Mouse (Mus musculus): ENCODE data around the gene Arpc2.
A peak's percentile ranks its signal among the peaks of the same experiment; 100 is the strongest.

Arpc2 gene

DNA sequence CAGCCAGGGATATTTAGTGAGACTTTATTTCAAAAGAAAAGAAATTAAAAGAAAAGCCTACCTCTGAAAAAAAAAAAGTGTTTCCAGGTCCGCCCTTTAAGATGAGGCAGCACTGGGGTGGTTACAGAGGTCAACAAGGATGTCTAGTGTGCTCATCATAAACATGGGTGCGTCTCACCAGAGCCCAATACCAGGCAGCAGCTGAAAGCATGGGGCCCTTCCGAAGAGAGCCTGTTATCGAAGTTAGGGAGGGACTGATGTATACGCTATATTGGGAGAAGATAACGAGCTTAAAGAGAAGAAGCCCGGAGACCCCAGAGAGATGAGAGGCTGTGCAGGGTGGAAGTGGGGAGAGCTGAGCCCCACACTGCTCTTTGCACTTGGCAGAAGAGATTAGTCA is 3.3 kb downstream of the Arpc2 start:
- DNase-seq (ENCODE audit: low spot score in 2 of 2) = no peak

DNA sequence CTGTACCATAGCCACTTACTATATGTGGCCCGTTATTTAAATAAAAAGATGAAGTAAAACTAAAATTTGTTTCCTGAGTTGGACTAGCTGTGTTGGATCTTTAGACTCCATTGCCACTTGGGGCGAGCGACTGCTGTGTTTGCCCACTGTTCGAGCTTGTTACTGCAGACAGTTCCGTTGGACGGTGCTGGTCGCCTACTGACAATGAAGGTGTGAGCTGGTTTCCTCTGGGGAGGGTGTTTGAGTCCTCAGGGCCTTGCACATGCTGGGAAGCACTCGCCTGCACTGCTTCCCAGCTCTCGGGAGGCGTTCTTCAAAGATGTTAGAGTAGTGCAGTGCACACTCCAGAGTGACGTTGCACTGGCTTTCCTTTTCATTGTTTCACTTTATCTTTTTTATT is 3.7 kb downstream of the Arpc2 start:
- DNase-seq (ENCODE audit: low spot score in 2 of 2) = no peak

- peak; percentile 54 to 58 for DNase-seq (ENCODE audit: low spot score in 2 of 2)
Measured at GRCm38 (mm10) chr1:74240311-74240710, 4.4 kb downstream of the Arpc2 start.

- no peak for DNase-seq (ENCODE audit: low spot score in 2 of 2)
Measured at GRCm38 (mm10) chr1:74240832-74241231, 4.9 kb downstream of the Arpc2 start.

DNA sequence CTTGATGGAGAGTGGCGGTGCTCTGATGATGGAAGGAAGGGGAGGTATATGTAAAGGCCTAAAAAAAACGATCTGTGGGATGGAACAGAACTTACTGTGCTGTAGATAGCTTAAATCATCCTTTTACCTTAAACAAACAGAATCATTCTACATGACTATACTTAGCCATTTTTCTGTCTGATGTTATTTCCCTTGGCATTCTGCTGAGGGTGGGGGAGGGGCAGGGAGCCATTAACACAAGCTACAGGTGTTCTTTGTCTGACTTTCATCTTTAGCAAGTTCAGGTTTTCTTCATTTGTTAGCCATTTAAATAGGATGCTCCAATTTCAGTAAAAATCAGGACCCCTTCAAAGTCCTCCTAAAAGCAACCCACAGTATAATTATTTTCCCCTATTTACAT is 9.6 kb downstream of the Arpc2 start:
- DNase-seq (ENCODE audit: low spot score in 2 of 2) = no peak

- DNase-seq (ENCODE audit: low spot score in 2 of 2) = no peak
Measured at GRCm38 (mm10) chr1:74248799-74249198, 12.9 kb downstream of the Arpc2 start.

DNA sequence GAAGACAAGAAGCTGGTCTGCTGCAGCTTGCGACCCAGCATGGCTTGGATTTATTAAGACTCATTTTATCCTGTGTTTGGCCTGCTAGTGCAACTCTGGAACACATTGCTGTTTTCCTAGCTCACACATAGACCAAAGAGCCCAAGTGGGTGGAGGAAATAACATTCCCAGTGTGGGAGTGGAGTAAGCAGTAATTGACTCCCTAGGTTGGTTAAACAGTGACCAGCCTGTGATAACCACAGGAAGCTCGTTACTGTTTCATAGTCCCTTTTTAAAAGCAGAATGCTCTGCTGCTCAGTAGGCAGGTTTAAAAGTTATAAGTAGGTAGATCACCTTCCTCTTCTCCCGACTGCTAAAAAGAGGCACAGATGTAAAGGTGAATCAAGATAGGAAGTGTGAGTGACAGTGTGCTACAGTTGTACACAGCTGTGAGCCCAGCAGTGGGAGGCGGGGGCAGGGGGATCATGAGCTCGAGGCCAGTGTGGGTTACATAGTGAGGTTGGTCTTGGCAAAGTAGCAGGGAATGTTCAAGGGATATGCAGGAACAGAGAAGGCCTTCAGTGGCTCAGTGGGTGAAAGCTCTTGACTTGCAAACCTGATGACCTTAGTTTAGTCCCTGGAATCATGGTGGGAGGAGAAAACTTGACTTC is 13.6 kb downstream of the Arpc2 start:
- no peak for DNase-seq (ENCODE audit: low spot score in 2 of 2)

- DNase-seq (ENCODE audit: low spot score in 2 of 2) = no peak
Measured at GRCm38 (mm10) chr1:74250096-74250495, 14.2 kb downstream of the Arpc2 start.

DNA sequence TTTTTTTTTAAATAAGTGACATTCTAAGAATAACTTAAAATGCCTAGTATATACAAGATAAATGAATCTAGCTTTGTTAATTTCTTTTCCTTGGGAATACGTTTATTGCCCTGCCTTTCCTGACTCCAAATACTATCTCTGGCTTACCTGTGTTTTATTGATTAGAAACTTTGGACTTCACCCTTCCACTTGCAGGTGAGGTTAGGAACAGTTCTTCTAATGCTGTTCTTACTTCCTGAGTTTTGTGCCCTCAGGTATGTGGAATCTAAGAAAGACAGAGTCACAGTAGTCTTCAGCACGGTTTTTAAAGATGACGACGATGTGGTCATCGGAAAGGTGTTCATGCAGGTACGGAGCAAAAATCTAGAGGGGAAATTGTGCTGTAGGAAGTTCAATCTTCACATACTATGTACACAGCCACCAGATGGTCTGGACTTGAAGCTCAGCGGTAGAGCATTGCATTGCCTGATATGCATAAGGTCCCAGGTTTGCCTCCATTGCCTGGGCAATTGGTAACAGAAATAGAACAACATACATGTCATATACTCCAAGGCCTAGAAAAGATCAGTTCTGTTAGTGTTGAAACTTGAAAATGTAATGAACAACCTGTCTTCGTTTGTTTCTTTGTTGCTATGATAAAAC is 19.9 kb downstream of the Arpc2 start:
- no peak for DNase-seq (ENCODE audit: low spot score in 2 of 2)

DNA sequence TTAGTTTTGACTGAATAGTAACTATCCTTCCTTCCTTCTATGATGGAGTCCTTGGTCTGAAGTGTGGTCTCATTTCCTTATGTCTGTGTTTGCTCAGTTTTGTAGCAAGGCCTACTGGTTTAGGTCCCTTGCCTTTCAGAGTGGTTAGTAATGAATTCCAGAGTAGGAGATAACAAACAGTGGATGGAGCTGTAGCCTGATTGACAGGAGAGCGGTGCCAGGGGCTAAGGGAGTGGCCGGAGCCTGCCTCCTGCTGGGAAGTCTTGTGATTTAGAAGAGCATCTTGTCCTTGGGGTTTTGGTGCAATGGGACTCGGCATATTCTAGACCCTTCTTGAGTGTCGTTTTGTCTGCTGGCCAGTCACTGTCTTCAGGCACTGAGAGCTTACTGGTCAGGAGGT is 20.9 kb downstream of the Arpc2 start:
- DNase-seq (ENCODE audit: low spot score in 2 of 2) = no peak

DNA sequence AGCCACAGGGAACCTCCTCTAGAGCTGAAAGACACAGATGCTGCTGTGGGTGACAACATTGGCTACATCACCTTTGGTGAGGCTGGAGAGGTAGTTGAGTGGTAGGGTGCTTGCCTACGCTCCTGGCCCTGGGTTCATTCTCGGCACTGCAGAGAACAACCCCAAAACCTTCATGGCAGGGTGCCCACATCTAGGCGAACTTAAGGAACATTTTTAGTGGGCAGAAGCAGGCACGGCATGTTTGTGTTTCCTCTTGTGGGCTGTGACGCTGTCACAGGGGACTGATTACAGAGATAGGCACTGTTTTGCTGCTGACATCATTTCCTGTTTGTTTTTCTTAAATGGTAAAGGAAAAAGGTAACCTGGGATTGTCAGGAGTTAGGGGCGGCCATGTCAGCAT is 26.6 kb downstream of the Arpc2 start:
- no peak for DNase-seq (ENCODE audit: low spot score in 2 of 2)

DNA sequence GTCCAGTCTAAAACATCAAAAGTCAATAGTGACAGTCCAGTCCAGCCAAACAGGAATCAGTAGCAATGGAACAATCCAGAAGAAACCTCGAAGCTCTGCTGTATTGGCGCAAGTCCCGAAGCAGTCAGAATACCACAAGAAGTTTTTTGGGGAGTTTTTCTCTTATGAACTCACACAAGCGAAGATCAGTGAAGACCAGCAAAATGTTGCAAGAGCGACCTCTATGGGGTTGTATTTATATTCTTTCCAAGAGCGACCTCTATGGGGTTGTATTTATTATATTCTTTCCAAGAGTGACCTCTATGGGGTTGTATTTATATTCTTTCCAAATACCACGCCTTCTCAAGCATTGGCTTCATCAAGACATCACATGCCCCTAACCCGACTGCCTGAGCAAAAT is 32.9 kb downstream of the Arpc2 start:
- no peak for DNase-seq (ENCODE audit: low spot score in 2 of 2)

- no peak for DNase-seq (ENCODE audit: low spot score in 2 of 2)
Measured at GRCm38 (mm10) chr1:74271659-74272058, 35.8 kb downstream of the Arpc2 start.

- no peak for DNase-seq (ENCODE audit: low spot score in 2 of 2)
Measured at GRCm38 (mm10) chr1:74275015-74275414, 39.1 kb downstream of the Arpc2 start.

- no peak for DNase-seq (ENCODE audit: low spot score in 2 of 2)
Measured at GRCm38 (mm10) chr1:74277041-74277440, 41.2 kb downstream of the Arpc2 start.

DNA sequence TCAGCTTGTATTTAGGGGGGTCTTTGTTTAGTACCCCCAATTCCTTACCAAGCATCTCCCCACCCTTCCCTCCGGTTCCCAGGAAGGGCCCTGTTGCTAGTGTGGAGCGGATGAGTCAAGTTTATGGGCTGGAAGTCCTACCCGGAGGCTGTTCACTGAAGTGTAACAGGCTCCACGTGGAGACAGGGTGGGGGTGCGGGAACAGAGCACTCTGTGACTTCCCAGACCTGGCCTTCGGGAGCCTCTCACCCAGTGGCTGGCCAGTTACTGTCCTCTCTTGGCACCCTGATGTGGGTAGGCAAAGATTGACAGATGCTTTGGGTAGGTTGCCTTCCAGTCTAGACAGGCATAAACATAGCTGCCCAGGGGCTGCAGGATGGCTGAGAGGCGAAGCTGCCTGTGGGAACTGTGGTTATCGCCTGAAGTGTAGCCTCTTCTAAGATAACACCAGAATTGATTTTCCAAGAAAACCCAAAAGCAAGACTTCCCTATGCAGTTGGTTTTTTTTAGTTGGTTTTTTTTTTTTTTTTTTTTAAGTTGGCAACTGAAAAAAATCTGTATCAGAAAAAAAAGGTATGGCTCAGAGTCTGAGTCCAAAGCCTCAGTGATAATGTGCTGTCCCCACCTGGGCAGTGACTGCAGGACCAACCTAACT is 42.1 kb downstream of the Arpc2 start:
- DNase-seq (ENCODE audit: low spot score in 2 of 2) = no peak

DNA sequence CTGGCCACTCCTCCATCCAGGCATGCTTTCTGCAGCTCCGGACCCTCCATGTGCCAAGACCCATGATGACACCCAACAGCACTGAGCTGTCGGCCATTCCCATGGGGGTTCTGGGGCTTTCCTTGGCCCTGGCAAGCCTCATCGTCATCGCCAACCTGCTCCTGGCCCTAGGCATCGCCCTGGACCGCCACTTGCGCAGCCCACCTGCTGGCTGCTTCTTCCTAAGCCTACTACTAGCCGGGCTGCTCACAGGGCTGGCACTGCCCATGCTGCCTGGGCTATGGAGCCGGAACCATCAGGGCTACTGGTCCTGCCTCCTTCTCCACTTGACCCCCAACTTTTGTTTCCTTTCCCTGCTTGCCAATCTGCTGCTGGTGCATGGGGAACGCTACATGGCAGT is 42.7 kb downstream of the Arpc2 start, which contains the start of gene Gpbar1:
Gene Gpbar1, plus strand, starts transcription at position 13 of the 400 bp plus-strand sequence.
- DNase-seq (ENCODE audit: low spot score in 2 of 2) = no peak

- no peak for DNase-seq (ENCODE audit: low spot score in 2 of 2)
Measured at GRCm38 (mm10) chr1:74278988-74279387, 43.1 kb downstream of the Arpc2 start.

DNA sequence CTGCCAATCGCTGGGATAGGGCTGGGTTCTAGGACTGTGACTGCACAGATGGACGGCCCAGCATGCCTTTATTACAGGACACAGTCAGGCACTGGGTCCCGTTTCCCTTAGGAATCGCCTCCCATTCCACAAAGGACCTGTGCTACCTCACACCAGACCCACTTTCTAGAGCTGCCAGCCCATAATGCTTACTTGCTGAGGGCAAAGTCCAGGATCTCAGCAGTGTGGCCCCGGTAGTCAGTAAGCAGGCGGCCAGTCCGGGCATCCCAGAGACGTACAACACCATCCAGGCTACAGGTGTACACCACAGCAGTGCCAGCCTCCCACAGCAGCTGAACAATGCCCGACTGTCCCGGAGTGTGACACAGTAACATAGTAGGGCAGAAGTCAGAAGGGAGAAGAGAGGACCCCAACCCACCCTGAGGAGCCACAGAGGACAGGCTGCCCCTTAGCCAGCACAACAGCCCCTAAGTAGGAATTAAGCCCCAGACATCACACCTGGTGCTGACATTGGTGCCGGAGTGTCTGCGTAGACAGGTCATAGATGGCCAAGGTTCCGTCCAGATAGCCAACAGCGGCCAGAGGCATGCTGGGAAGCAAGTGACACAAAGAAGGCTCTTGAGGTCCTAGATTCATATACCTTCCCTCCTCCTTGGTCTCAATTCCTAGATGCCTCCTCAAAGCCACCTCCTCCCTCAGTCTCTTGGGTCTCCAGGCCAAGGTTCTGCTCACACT is 44.9 kb downstream of the Arpc2 start:
- DNase-seq (ENCODE audit: low spot score in 2 of 2) = no peak

DNA sequence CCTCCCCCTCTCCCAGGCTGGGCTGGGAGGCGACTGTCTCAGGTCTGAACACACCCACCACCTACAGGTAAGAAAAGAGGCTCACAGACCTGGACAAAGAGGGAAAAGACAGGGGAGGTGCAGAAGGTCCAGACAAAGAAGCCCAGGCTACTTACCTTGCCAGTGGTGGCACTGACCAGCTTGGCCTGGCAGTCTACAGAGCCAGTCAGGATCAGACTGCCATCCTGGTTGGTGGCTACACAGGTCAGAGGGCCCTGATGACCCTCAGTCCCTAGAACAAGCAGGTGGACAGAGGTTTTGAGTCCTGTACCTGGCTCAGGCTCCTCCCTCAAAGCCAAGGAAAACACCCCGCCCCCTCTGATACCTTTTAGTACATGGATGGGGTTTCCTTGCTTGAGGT is 45.5 kb downstream of the Arpc2 start:
- no peak for DNase-seq (ENCODE audit: low spot score in 2 of 2)

GRCm38 (mm10) chr1:74281886-74282285 is 46.0 kb downstream of the Arpc2 start:
- DNase-seq (ENCODE audit: low spot score in 2 of 2) = no peak

DNA sequence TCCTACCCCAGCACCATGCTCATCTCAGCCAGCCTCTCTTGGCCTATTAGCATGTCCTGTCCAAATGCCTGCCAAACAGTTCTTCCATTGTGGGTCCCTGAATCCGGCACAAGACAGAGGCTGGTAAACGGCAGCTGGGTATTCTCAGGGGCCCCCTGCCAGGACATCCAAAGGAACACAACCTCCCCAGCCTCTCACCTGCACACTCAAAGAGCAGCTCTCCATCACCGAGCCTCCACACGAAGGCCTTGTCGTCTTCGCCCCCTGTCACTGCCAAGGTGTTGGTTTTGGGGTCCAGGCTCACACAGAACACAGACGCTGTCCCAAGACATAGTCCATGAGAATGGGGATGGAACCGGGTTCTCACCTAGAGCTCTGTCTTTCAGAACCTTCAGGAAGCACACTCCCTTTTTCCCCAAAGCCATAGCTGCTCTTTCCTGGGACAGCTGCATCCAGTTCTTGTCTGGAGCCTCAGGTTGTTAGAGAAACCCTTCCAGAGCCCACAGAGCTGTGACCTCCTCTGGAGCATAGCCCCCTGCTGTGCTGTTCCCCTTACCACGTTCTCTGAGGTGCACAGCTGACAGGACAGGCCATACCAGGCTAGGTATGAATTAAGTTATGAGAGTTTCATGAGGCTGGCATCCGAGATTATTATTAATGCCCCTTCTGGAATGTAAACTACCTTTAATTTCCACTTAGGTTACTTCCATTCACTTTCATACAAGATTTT is 47.2 kb downstream of the Arpc2 start:
- no peak for DNase-seq (ENCODE audit: low spot score in 2 of 2)

All from frontal cortex, postnatal 14 days (tissue).